In genomic region chr11:85545602-85546001, GRCm38 (mm10) we compare ENCODE assay signal across 24 mouse cellular contexts.
A peak's percentile ranks its signal among the peaks of the same experiment; 100 is the strongest.
DNase-seq lines count a peak whose midpoint lies in the region; ATAC-seq and TF ChIP-seq lines count a peak whose summit lies in the region.
"Had no signal": no experiment of that assay in that cellular context is flagged by ENCODE, and none has a peak within 500 bp of the region (broad histone marks: within the 10 kb centered on the region; RNA-seq: fewer than 3 reads in every experiment).

No protein-coding gene starts in this region.

- TF ChIP-seq EP300 in CH12.LX (IDR thresholded peaks at IDR 0.05; ENCODE audit: low read length) = peak; percentile 82

- TF ChIP-seq CTCF in kidney, postnatal 0 days (IDR thresholded peaks at IDR 0.05; ENCODE audit: low read depth) = no peak
- no peak for TF ChIP-seq CTCF in CH12.LX (conservative IDR thresholded peaks at IDR 0.05 in 1 of 2, IDR thresholded peaks at IDR 0.05 in 1 of 2; ENCODE audit: low read depth in 2 of 2, low read length in 2 of 2)

- TF ChIP-seq RAD21 in CH12.LX (IDR thresholded peaks at IDR 0.05; ENCODE audit: low read depth, low read length) = no peak

- no peaks in the 10 kb centered on the region for H3K79me2 ChIP-seq in CH12.LX (replicated peaks; ENCODE audit: control insufficient read depth, extremely low read depth, insufficient read depth, poor library complexity, severe bottlenecking)

- WGBS in kidney, postnatal 0 days = 63% methylated on average over 5 of the region's 5 CpGs

- DNase-seq in CD4-positive, CD25-positive, alpha-beta regulatory T cell, adult 2 months (ENCODE audit: low read depth, low spot score) = peak; percentile 29
- peak; percentile 12 for DNase-seq in kidney, postnatal 0 days (ENCODE audit: low spot score)
- DNase-seq in kidney, postnatal 36 days = no peak
- DNase-seq in CH12.LX (ENCODE audit: extremely low read depth) = peak; percentile 24
- DNase-seq in induced T-regulatory cell, adult 2 months (ENCODE audit: low read depth) = peak; percentile 75
- no peak for DNase-seq in left cerebral cortex, adult 18-20 months (ENCODE audit: low spot score in 2 of 2)
- no peak for DNase-seq in cerebellum, adult 11 months
- DNase-seq: adrenal gland, adult 8-10 months; adrenal gland, postnatal 14 days; adrenal gland, postnatal 36 days; cerebellum, adult 18-20 months; cerebellum, adult 8-10 months; cerebellum, adult 9-11 months; cerebellum, postnatal 14 days; cerebellum, postnatal 36 days; embryo, embryonic 11 days had no signal

- dilution Hi-C loops in CH12.LX (cut with MboI; ENCODE audit: extremely low pct_ligation_motif_present, extremely low pct_unique_long_range_greater_than_20kb, low sequenced_read_pairs) = no loop called here

- TF ChIP-seq POLR2A in CH12.LX (IDR thresholded peaks at IDR 0.05; ENCODE audit: low read depth, low read length) = no peak

- no peaks in the 10 kb centered on the region for H3K36me3 ChIP-seq in kidney, postnatal 0 days (ENCODE audit: insufficient read depth, low read length)
- H3K36me3 ChIP-seq in CH12.LX (replicated peaks in 1 of 2; ENCODE audit: control insufficient read depth in 1 of 2, insufficient read depth in 1 of 2, low read length in 1 of 2) = no peaks in the 10 kb centered on the region
- H3K36me3 ChIP-seq: embryonic facial prominence, embryonic 13.5 days; embryonic facial prominence, embryonic 15.5 days; forebrain, embryonic 10.5 days; forebrain, embryonic 12.5 days had no signal

- ATAC-seq in CD4-positive, CD25-positive, alpha-beta regulatory T cell, adult 4 months = no peak
- ATAC-seq in kidney, postnatal 0 days (replicated peaks; ENCODE audit: low FRiP score, low read depth) = no peak
- ATAC-seq: forebrain, embryonic 14.5 days; forebrain, embryonic 16.5 days had no signal

- no peak overlapping the region for H3K4me2 ChIP-seq in kidney, postnatal 0 days (ENCODE audit: low read length)
- no peak overlapping the region for H3K4me2 ChIP-seq in CH12.LX (ENCODE audit: insufficient read depth, low read depth, poor library complexity, severe bottlenecking)
- H3K4me2 ChIP-seq: embryonic facial prominence, embryonic 13.5 days; embryonic facial prominence, embryonic 15.5 days; forebrain, embryonic 12.5 days had no signal

- H3K9me3 ChIP-seq in kidney, postnatal 0 days (replicated peaks; ENCODE audit: low read length) = no peaks in the 10 kb centered on the region
- no peaks in the 10 kb centered on the region for H3K9me3 ChIP-seq in CH12.LX (replicated peaks; ENCODE audit: low read length)
- H3K9me3 ChIP-seq: embryonic facial prominence, embryonic 13.5 days; embryonic facial prominence, embryonic 15.5 days; forebrain, embryonic 10.5 days; forebrain, embryonic 12.5 days had no signal

- no peak overlapping the region for H3K9ac ChIP-seq in kidney, postnatal 0 days (ENCODE audit: low read depth, low read length)
- no peak overlapping the region for H3K9ac ChIP-seq in CH12.LX (ENCODE audit: insufficient read depth, low read depth)
- H3K9ac ChIP-seq: embryonic facial prominence, embryonic 13.5 days; embryonic facial prominence, embryonic 15.5 days; forebrain, embryonic 12.5 days had no signal

- H3K27ac ChIP-seq in kidney, postnatal 0 days = no peak overlapping the region
- no peak overlapping the region for H3K27ac ChIP-seq in CH12.LX (ENCODE audit: insufficient read depth, low read depth)
- H3K27ac ChIP-seq: embryonic facial prominence, embryonic 15.5 days; forebrain, embryonic 10.5 days; forebrain, embryonic 12.5 days had no signal

- no peaks in the 10 kb centered on the region for H3K4me1 ChIP-seq in kidney, postnatal 0 days (replicated peaks; ENCODE audit: insufficient read depth, low read length)
- H3K4me1 ChIP-seq in CH12.LX (ENCODE audit: control insufficient read depth in 1 of 2, insufficient read depth in 2 of 2) = peaks cover 3 to 8% of the 10 kb centered on the region in 2 experiments; a peak in 2 of 4 replicates

- H3K4me3 ChIP-seq in kidney, postnatal 0 days (replicated peaks; ENCODE audit: low read depth, low read length) = no peak overlapping the region
- no peak overlapping the region for H3K4me3 ChIP-seq in CH12.LX (replicated peaks in 1 of 3; ENCODE audit: low read depth in 2 of 3, low read length in 2 of 3, poor library complexity in 1 of 3)
- H3K4me3 ChIP-seq: embryonic facial prominence, embryonic 13.5 days; embryonic facial prominence, embryonic 15.5 days; erythroblast, embryonic 14.5 days; forebrain, embryonic 10.5 days; forebrain, embryonic 12.5 days had no signal

- in situ Hi-C loops in CH12.LX (cut with MboI; ENCODE audit: low pct_ligation_motif_present, low pct_unique_long_range_greater_than_20kb, low sequenced_read_pairs) = no loop called here

- H3K27me3 ChIP-seq in kidney, postnatal 0 days (ENCODE audit: insufficient read depth, low read length) = no peaks in the 10 kb centered on the region
- H3K27me3 ChIP-seq in CH12.LX (replicated peaks) = no peaks in the 10 kb centered on the region
- H3K27me3 ChIP-seq: embryonic facial prominence, embryonic 13.5 days; embryonic facial prominence, embryonic 15.5 days; forebrain, embryonic 12.5 days had no signal

TF ChIP-seq in CH12.LX, 34 proteins besides CTCF, POLR2A, EP300 and RAD21:
- peak; percentile 80 for TF ChIP-seq IRF4 (IDR thresholded peaks at IDR 0.05; ENCODE audit: low read depth, low read length)
- 0 out of 2 replicates have a peak, but pooled peaks have one; percentile 20 for TF ChIP-seq MEF2A (IDR thresholded peaks at IDR 0.05; ENCODE audit: borderline replicate concordance, low read depth, low read length)
- peak; percentile 39; the same call in 1 of the 2 replicates for TF ChIP-seq ETS1 (conservative IDR thresholded peaks at IDR 0.05; ENCODE audit: low read depth, low read length)
- peak; percentile 80; the same call in 1 of the 2 replicates for TF ChIP-seq JUND (conservative IDR thresholded peaks at IDR 0.05; ENCODE audit: low read depth, low read length)
- TF ChIP-seq BHLHE40 (IDR thresholded peaks at IDR 0.05; ENCODE audit: low read depth, low read length) = 0 out of 2 replicates have a peak, but pooled peaks have one; percentile 33
- TF ChIP-seq MAFK (IDR thresholded peaks at IDR 0.05; ENCODE audit: insufficient replicate concordance, low read length) = 0 out of 2 replicates have a peak, but pooled peaks have one; percentile 45
- no peak for TF ChIP-seq PAX5 (IDR thresholded peaks at IDR 0.05; ENCODE audit: low read length)
- TF ChIP-seq KAT2A (IDR thresholded peaks at IDR 0.05; ENCODE audit: insufficient replicate concordance, low read length) = no peak

Comparison
In these comparisons a context has a peak if more than half of its experiments do, and no peak if none do; other contexts are left out.
1. DNase-seq: peak in CD4-positive, CD25-positive, alpha-beta regulatory T cell, adult 2 months (single experiment), kidney, postnatal 0 days (single experiment), CH12.LX (single experiment) and induced T-regulatory cell, adult 2 months (single experiment); none in kidney, postnatal 36 days (0 of 2), left cerebral cortex, adult 18-20 months (0 of 2) and cerebellum, adult 11 months (single experiment).